In genomic region chr19:29042143-29042542, GRCm38 (mm10) we compare ENCODE assay signal across 1 mouse cellular context.
TF ChIP-seq lines count a peak whose summit lies in the region.

No protein-coding gene starts in this region.

TF ChIP-seq in myocyte, 11 proteins besides CTCF, POLR2A, EP300 and RAD21:
- no peak for TF ChIP-seq TCF3 (IDR thresholded peaks at IDR 0.05; ENCODE audit: insufficient read length, low read depth)
